Mouse (Mus musculus): ENCODE measurements around the gene Smtnl1. TPM values are rescaled to one million over a fixed set of nuclear protein-coding genes. Genes with fewer than 3 reads are reported as not detected.

The Smtnl1 gene
- polyA plus RNA-seq, 1 experiment from 2014 or later, result 0.53 TPM

DNA sequence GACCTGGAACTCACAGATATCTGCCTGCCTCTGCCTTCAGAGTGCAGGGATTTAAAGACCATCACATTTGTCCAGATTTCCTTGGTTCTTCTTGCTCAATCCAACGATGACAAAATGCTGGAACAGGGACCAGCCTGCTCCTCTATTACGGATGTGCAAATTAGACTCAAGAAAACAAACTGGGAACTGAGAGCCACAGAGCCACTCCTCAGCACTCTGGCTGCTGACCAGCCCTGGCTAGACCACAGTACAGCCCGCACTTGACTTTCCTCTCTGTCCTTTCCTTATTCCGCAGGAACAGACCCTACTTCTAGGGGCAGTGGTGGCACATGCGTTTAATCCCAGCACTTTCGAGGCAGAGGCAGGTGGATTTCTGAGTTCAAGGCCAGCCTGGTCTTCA is 52.0 kb downstream of the Smtnl1 start:
- WGBS, result 76% methylated on average over 6 of the region's 6 CpGs
- no peak for ATAC-seq (ENCODE audit: insufficient number of reproducible peaks, low FRiP score, low TSS enrichment, low read depth)
- Histone ChIP-seq H3K4me2 (replicated peaks) (no peak overlapping the region), H3K27me3 (no peaks in the 10 kb centered on the region), H3K9me3 (replicated peaks) (no peaks in the 10 kb centered on the region), H3K36me3 (0 out of 2 replicates have a peak, but pooled peaks cover 3% of the 10 kb centered on the region), H3K27ac (replicated peaks) (no peak overlapping the region), H3K4me1 (peaks cover 10% of the 10 kb centered on the region), H3K4me3 (replicated peaks) (no peak overlapping the region), H3K9ac (no peak overlapping the region)

DNA sequence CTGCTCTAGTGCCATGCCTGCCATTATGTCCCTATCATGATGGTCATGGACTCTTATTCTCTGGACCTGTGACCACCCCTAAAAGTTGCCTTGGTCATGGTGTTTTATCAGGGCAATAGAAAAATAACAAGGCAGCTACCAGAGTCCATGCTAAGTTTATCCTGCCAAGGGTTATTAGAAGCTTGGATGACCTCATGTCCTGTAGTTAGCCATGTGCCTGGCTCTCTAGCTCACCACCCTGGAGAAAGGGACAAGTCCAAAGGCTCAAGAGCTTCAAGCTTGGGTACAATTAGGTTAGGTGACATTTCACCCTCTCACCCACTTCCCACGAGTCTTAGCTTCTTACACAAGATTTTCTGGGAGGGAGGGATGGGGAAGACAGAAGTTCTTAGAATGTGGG is 59.6 kb downstream of the Smtnl1 start:
- Histone ChIP-seq H3K9ac (no peak overlapping the region), H3K4me1 (no peaks in the 10 kb centered on the region), H3K27me3 (no peaks in the 10 kb centered on the region), H3K9me3 (replicated peaks) (no peaks in the 10 kb centered on the region), H3K4me2 (replicated peaks) (no peak overlapping the region), H3K4me3 (replicated peaks) (no peak overlapping the region), H3K27ac (replicated peaks) (no peak overlapping the region), H3K36me3 (no peaks in the 10 kb centered on the region)
- 40% methylated on average over 1 of the region's 1 CpGs for WGBS
- no peak for ATAC-seq (ENCODE audit: insufficient number of reproducible peaks, low FRiP score, low TSS enrichment, low read depth)

DNA sequence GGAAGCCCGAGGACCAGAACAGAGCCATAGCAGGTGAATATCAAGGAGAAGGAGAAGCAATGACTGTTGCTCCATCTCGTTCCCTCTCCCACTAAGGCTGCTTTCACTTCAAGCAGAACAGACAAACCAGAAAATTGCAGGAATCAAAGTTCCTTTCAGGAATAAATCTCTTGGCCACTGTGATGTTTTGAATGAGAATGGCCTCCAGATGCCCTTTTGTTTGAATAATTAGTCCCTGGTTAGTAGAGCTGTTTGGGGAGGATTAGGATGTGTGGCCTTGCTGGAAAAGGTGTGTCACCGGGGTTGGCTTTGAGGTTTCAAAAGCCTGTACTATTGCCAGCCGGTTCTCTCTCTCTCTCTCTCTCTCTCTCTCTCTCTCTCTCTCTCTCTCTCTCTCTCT is 60.2 kb downstream of the Smtnl1 start:
- no peak overlapping the region for H3K4me2 ChIP-seq (replicated peaks)
- ATAC-seq (ENCODE audit: insufficient number of reproducible peaks, low FRiP score, low TSS enrichment, low read depth), result no peak
- H3K27me3 ChIP-seq, result no peaks in the 10 kb centered on the region
- whole genome bisulfite sequencing, result 31% methylated on average over 4 of the region's 4 CpGs
- no peak overlapping the region for H3K27ac ChIP-seq (replicated peaks)
- H3K9me3 ChIP-seq (replicated peaks), result no peaks in the 10 kb centered on the region
- H3K36me3 ChIP-seq, result no peaks in the 10 kb centered on the region
- H3K4me1 ChIP-seq, result no peaks in the 10 kb centered on the region
- H3K4me3 ChIP-seq (replicated peaks), result no peak overlapping the region
- no peak overlapping the region for H3K9ac ChIP-seq

DNA sequence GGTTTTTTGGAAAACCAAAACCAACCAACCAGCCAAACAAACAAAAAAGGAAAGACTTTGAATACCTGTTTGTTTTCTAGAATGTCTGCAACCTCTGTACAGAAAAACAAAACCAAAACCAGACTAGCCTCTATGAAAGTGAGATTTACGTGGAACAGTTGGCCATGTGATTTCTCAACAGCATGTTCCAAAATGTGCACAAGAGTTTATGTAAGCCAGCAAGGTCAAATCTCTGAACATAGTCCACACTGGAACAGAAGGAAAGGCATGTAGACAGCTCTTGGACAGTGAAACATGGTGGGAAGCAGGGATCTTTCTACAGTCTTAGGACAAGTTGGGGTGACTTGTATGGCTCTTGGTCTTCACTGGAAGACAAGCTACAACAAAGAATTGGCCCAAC is 60.6 kb downstream of the Smtnl1 start:
- H3K4me1 ChIP-seq, result no peaks in the 10 kb centered on the region
- no peaks in the 10 kb centered on the region for H3K27me3 ChIP-seq
- no peak overlapping the region for H3K4me2 ChIP-seq (replicated peaks)
- ATAC-seq (ENCODE audit: insufficient number of reproducible peaks, low FRiP score, low TSS enrichment, low read depth), result no peak
- H3K9me3 ChIP-seq (replicated peaks), result no peaks in the 10 kb centered on the region
- 85% methylated on average over 1 of the region's 1 CpGs for WGBS
- no peak overlapping the region for H3K4me3 ChIP-seq (replicated peaks)
- no peak overlapping the region for H3K27ac ChIP-seq (replicated peaks)
- H3K36me3 ChIP-seq, result no peaks in the 10 kb centered on the region
- no peak overlapping the region for H3K9ac ChIP-seq

DNA sequence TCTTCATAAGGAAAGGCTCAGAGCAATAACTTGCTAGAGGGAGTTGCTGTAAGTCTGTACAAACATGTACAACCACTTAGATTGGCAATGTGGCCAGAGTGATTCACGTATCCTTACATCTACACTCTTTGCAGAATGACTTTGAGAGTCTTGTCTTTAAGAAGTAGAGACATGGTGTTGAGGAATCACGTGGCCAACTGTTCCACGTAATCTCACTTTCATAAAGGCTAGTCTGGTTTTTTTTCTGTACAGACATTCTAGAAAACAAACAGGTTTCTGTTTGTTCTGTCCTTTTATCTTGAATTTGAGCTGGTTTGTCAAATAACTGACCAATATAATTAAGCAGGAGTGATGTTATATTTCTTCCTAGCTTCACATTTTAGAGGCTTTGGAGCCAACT is 61.1 kb downstream of the Smtnl1 start:
- Histone ChIP-seq H3K9ac (no peak overlapping the region), H3K27me3 (no peaks in the 10 kb centered on the region), H3K4me3 (replicated peaks) (no peak overlapping the region), H3K4me2 (replicated peaks) (no peak overlapping the region), H3K9me3 (replicated peaks) (no peaks in the 10 kb centered on the region), H3K4me1 (no peaks in the 10 kb centered on the region), H3K36me3 (no peaks in the 10 kb centered on the region), H3K27ac (replicated peaks) (no peak overlapping the region)
- ATAC-seq (ENCODE audit: insufficient number of reproducible peaks, low FRiP score, low TSS enrichment, low read depth), result no peak
- 82% methylated on average over 3 of the region's 3 CpGs for WGBS

Other genes with a start within 250 kb of the Smtnl1 start
- 49.9 and 52.7 TPM in 2 replicates for gene Ctnnd1, start 171.9 kb downstream of the Smtnl1 start, polyA plus RNA-seq (2015; fragmentation: Nextera tagmentation; extraction: Ambion mirVana)
- 0.16 and 0.27 TPM in 2 replicates for gene Btbd18, start 163.6 kb downstream of the Smtnl1 start, polyA plus RNA-seq (2015; fragmentation: Nextera tagmentation; extraction: Ambion mirVana)
- 230 and 231 TPM in 2 replicates for gene Selenoh, start 151.9 kb downstream of the Smtnl1 start, polyA plus RNA-seq (2015; fragmentation: Nextera tagmentation; extraction: Ambion mirVana)
- not detected in 2 replicates for gene Gm28635, start 144.6 kb downstream of the Smtnl1 start, polyA plus RNA-seq (2015; fragmentation: Nextera tagmentation; extraction: Ambion mirVana)
- gene Med19, start 144.2 kb downstream of the Smtnl1 start, polyA plus RNA-seq (2015; fragmentation: Nextera tagmentation; extraction: Ambion mirVana), result 31.3 and 34.0 TPM in 2 replicates
- gene Tmx2, start 143.5 kb downstream of the Smtnl1 start, polyA plus RNA-seq (2015; fragmentation: Nextera tagmentation; extraction: Ambion mirVana), result 92.6 and 96.0 TPM in 2 replicates
- gene Zdhhc5, start 107.5 kb downstream of the Smtnl1 start, polyA plus RNA-seq (2015; fragmentation: Nextera tagmentation; extraction: Ambion mirVana), result 28.1 and 28.9 TPM in 2 replicates
- 27.9 and 29.1 TPM in 2 replicates for gene Clp1, start 95.3 kb downstream of the Smtnl1 start, polyA plus RNA-seq (2015; fragmentation: Nextera tagmentation; extraction: Ambion mirVana)
- 6.6 and 7.9 TPM in 2 replicates for gene Ypel4, start 88.6 kb downstream of the Smtnl1 start, polyA plus RNA-seq (2015; fragmentation: Nextera tagmentation; extraction: Ambion mirVana)
- 7.0 and 9.0 TPM in 2 replicates for gene Gm19426, start 79.0 kb downstream of the Smtnl1 start, polyA plus RNA-seq (2015; fragmentation: Nextera tagmentation; extraction: Ambion mirVana)
- gene Serping1, start 47.2 kb downstream of the Smtnl1 start, polyA plus RNA-seq (2015; fragmentation: Nextera tagmentation; extraction: Ambion mirVana), result 40.0 and 48.0 TPM in 2 replicates
- 35.3 and 36.7 TPM in 2 replicates for gene Ube2l6, start 23.8 kb downstream of the Smtnl1 start, polyA plus RNA-seq (2015; fragmentation: Nextera tagmentation; extraction: Ambion mirVana)
- gene Timm10, start 4.3 kb upstream of the Smtnl1 start, polyA plus RNA-seq (2015; fragmentation: Nextera tagmentation; extraction: Ambion mirVana), result 45.7 and 49.7 TPM in 2 replicates
- 13.7 and 15.8 TPM in 2 replicates for gene Slc43a1, start 16.2 kb upstream of the Smtnl1 start, polyA plus RNA-seq (2015; fragmentation: Nextera tagmentation; extraction: Ambion mirVana)
- gene Rtn4rl2, start 64.1 kb upstream of the Smtnl1 start, polyA plus RNA-seq (2015; fragmentation: Nextera tagmentation; extraction: Ambion mirVana), result 1.1 and 2.0 TPM in 2 replicates
- 31.3 and 31.7 TPM in 2 replicates for gene Slc43a3, start 113.9 kb upstream of the Smtnl1 start, polyA plus RNA-seq (2015; fragmentation: Nextera tagmentation; extraction: Ambion mirVana)
- gene Prg2, start 157.8 kb upstream of the Smtnl1 start, polyA plus RNA-seq (2015; fragmentation: Nextera tagmentation; extraction: Ambion mirVana), result not detected in 2 replicates
- gene Prg3, start 165.6 kb upstream of the Smtnl1 start, polyA plus RNA-seq (2015; fragmentation: Nextera tagmentation; extraction: Ambion mirVana), result not detected in 2 replicates
- gene Ssrp1, start 214.6 kb upstream of the Smtnl1 start, polyA plus RNA-seq (2015; fragmentation: Nextera tagmentation; extraction: Ambion mirVana), result 236 and 250 TPM in 2 replicates
- gene P2rx3, start 214.8 kb upstream of the Smtnl1 start, polyA plus RNA-seq (2015; fragmentation: Nextera tagmentation; extraction: Ambion mirVana), result 1.2 and 1.7 TPM in 2 replicates
- 63.8 and 68.0 TPM in 2 replicates for gene Tnks1bp1, start 225.4 kb upstream of the Smtnl1 start, polyA plus RNA-seq (2015; fragmentation: Nextera tagmentation; extraction: Ambion mirVana)

All from embryonic facial prominence, embryonic 15.5 days (tissue).